Mouse (Mus musculus): Measurements from ENCODE around the gene Best3. TPM values are rescaled to one million over a fixed set of nuclear protein-coding genes. Genes with fewer than 3 reads are reported as not detected.

Gene Best3
- polyA plus RNA-seq, 1 experiment, result not detected

DNA sequence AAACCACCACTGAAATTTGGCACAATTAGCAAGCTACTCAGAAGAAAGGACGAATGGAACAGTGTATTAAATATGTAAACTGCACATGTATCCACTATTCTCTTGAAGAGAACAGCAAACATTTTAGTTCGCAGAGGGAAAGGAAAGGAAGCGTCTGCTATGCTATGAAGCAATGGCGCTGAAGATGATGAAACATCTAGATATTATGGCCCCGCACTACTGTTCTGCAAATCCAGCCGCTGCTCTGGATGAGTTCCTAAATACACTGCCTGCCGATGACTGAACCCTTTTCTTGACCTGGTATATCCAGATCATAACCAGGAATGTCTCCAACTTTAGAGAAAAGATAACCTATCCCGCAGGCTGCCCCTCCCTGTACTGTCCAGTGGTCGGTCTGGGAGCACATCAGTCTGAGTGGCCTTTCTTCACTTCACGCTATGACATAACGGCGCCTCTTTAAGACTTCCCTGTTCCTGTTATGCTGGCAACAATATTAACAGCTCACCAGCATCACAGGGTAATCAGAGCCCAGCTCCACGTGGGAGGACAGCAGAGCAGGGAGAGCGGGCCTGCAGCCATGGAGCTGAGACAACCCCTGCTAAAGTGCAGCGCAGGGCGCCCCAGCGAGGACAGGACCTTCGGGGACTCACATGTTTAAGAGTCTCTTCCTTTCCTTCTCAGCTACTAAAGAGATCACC is 86.2 kb downstream of the Best3 start:
- no peak for TF ChIP-seq EP300 (IDR thresholded peaks at IDR 0.05; ENCODE audit: insufficient read depth, low read depth, low read length)
- no peak for TF ChIP-seq CTCF (IDR thresholded peaks at IDR 0.05; ENCODE audit: low read depth, low read length)
- no peak for TF ChIP-seq POLR2A (IDR thresholded peaks at IDR 0.05; ENCODE audit: insufficient read depth, low read length)
- Histone ChIP-seq H3K9ac (ENCODE audit: low read depth, poor library complexity, severe bottlenecking) (no peak overlapping the region), H3K27me3 (ENCODE audit: control insufficient read depth, insufficient read depth, low read length, poor library complexity, severe bottlenecking) (no peaks in the 10 kb centered on the region), H3K4me1 (ENCODE audit: control insufficient read depth, insufficient read depth, low read length) (no peaks in the 10 kb centered on the region), H3K9me3 (replicated peaks; ENCODE audit: control insufficient read depth, insufficient read depth, low read length, poor library complexity, severe bottlenecking) (no peaks in the 10 kb centered on the region), H3K36me3 (ENCODE audit: control insufficient read depth, insufficient read depth, low read length, poor library complexity, severe bottlenecking) (peaks cover 15% of the 10 kb centered on the region), H3K4me3 (ENCODE audit: low read depth, low read length) (no peak overlapping the region), H3K27ac (ENCODE audit: insufficient read depth, low read length) (no peak overlapping the region)

DNA sequence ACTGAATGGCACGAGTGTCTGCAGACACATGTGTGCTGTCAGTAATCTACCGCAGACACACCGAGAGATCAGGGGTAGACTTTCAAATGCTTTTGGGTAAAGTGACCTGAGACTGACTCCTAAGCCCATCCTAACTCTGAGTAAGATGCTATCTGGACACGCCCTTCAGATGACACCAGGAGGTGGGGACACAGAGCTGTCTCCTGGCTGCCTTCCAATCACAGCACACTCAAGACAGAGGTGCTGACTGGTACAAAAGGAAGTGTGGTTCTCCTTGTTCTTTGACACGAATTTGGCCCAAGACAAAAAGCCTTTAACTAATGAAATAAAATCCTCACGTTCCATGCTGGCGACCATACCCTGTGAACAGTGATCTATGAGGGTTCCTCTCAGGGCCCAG is 87.1 kb downstream of the Best3 start:
- Histone ChIP-seq H3K27ac (ENCODE audit: insufficient read depth, low read length) (no peak overlapping the region), H3K4me3 (ENCODE audit: low read depth, low read length) (no peak overlapping the region), H3K4me1 (ENCODE audit: control insufficient read depth, insufficient read depth, low read length) (no peaks in the 10 kb centered on the region), H3K9me3 (replicated peaks; ENCODE audit: control insufficient read depth, insufficient read depth, low read length, poor library complexity, severe bottlenecking) (no peaks in the 10 kb centered on the region), H3K9ac (ENCODE audit: low read depth, poor library complexity, severe bottlenecking) (no peak overlapping the region), H3K36me3 (ENCODE audit: control insufficient read depth, insufficient read depth, low read length, poor library complexity, severe bottlenecking) (peaks cover 15% of the 10 kb centered on the region), H3K27me3 (ENCODE audit: control insufficient read depth, insufficient read depth, low read length, poor library complexity, severe bottlenecking) (no peaks in the 10 kb centered on the region)
- TF ChIP-seq CTCF (IDR thresholded peaks at IDR 0.05; ENCODE audit: low read depth, low read length), result no peak
- no peak for TF ChIP-seq POLR2A (IDR thresholded peaks at IDR 0.05; ENCODE audit: insufficient read depth, low read length)

Other genes starting within 250 kb of the Best3 start
- gene Myrfl, start 89.4 kb upstream of the Best3 start, polyA plus RNA-seq (2011; ENCODE audit: insufficient read depth, insufficient read length, low read depth, missing spikeins), result 0.19 TPM in 1 of 2 replicates, not detected in the other
- gene Rab3ip, start 35.5 kb upstream of the Best3 start, polyA plus RNA-seq (2011; ENCODE audit: insufficient read depth, insufficient read length, low read depth, missing spikeins), result 58.7 and 70.8 TPM in 2 replicates
- not detected in 2 replicates for gene Gm10271, start 13.7 kb upstream of the Best3 start, polyA plus RNA-seq (2011; ENCODE audit: insufficient read depth, insufficient read length, low read depth, missing spikeins)
- not detected in 2 replicates for gene Lrrc10, start 59.0 kb downstream of the Best3 start, polyA plus RNA-seq (2011; ENCODE audit: insufficient read depth, insufficient read length, low read depth, missing spikeins)
- 974 and 1,034 TPM in 2 replicates for gene Cct2, start 77.5 kb downstream of the Best3 start, polyA plus RNA-seq (2011; ENCODE audit: insufficient read depth, insufficient read length, low read depth, missing spikeins)
- gene Frs2, start 162.2 kb downstream of the Best3 start, polyA plus RNA-seq (2011; ENCODE audit: insufficient read depth, insufficient read length, low read depth, missing spikeins), result 43.3 and 49.0 TPM in 2 replicates
- gene Yeats4, start 238.2 kb downstream of the Best3 start, polyA plus RNA-seq (2011; ENCODE audit: insufficient read depth, insufficient read length, low read depth, missing spikeins), result 60.6 and 65.1 TPM in 2 replicates

Data from ES-Bruce4 (cell line).